Mouse (Mus musculus) left cerebral cortex, adult 18-20 months (tissue): Measurements from ENCODE around the gene Sox5. TPM values are rescaled to one million over a fixed set of nuclear protein-coding genes. Genes with fewer than 3 reads are reported as not detected.
A peak's percentile ranks its signal among the peaks of the same experiment; 100 is the strongest.

Experiments
- DNase-seq, 2 experiments: peaks; one replicate each; pipeline ENCODE4 v3.0.0; 2021 to 2022; ENCODE audit warnings: low spot score in 2 of 2, mixed read lengths in 1 of 2
- total RNA-seq, 2 experiments: library from RNA; stranded (reverse); gene quantifications; 2 replicates each; pipeline ENCODE4 v1.2.3; 2021

Gene Sox5
- total RNA-seq, 2 experiments from 2014 or later, result 49.5 to 54.4 TPM

DNA sequence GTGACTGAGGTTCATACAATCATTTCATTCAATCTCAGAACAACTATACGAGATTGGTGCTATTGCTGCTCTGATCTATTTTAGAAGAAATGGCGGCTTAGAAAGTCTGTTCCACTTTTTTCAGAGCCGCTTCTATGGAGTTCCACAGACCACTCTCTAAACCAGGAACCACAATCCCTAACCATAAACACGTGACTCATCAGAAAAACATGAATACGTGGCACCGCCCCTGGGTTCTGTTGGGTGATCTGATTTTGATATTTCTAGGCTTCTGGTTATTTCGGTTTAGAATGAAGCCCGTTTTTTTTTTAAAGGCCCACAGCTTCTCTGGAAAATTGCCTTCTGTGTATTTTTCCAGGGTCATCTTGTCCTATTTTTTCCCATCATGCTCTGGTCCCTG lies 720.0 kb downstream of the Sox5 start:
- DNase-seq, result no peak

DNA sequence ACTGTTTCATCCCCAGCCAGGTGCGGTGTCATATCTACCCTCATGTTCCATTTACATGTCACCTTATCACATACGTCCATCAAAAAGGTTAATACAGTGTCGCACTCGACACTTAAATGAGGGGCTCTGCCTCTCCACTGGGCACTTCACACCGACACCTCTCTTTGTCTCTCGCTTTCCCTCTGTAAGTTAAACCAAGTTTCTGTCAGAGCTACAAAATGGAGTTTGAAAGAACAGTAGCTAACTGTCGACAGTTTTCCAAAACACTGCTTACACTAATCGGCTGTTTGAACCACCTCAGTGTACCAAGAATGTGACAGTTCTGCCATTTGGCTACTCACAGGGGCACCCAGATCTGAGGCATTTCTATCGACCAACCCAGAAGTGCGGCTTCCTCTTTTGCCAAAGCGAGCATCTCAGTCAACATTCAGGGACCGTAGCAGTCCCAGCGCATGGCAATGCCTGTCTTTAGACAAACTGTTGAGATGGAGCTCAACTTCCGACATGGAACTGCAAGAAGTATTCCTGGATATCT lies 724.6 kb downstream of the Sox5 start:
- DNase-seq, result no peak

DNA sequence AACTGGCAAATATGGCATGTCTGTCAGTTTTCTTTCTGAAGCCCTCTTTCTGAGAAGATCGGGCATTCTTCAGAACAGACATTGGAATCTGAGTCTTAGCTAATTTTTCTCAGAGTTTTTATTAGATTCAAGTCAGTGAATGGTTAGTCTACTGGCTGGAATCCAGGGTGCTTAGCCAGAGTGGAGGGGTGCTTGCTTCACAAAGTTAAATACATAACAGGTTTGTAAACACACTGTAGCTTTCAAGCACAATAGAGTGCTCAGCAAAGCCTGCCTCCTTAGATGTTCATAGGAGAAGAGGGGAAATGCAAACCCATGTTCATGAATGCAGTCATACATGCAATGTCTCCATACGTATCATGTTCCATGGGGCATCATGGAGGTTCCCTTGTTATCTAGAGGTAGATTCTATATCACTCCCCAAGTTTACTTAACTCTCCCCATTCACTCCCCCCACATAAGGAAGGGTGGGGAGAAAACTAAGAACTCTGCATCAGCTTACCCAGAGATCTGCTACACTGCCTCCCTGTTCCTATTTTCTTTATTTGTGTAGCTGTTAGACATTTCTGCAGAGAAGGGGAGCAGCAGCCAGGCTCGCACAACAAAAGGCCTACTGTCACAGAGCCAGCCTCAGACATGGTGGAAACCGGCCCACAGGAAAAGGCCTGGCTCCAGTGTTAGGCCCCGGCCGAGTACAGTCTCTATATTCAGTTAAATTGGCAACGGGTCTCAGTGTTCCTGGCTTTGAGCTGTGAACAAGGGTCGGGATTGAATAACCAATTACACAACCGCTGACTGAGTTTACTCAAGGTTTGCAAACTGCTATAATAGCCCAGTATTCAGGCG lies 725.3 kb downstream of the Sox5 start:
- DNase-seq, result peak; percentile 37 to 42

DNA sequence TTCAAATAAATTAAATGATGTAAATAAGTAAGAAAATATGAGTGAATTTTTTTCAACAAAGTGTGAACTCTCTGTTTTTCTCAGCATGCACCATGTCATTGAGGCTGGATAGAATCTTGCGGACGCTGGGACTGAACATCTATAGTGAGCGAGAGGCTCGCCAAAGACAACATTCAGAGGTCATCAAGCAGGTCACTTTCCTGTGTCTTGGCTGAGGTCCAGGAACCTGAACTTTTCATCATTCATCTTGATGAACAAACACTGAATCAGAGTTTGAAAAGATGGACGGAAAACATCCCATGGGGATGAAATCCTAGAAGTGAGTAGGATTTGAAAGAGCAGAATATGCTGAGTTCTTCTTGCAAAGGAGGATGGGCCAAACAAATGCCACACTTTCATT lies 729.3 kb downstream of the Sox5 start:
- no peak for DNase-seq

DNA sequence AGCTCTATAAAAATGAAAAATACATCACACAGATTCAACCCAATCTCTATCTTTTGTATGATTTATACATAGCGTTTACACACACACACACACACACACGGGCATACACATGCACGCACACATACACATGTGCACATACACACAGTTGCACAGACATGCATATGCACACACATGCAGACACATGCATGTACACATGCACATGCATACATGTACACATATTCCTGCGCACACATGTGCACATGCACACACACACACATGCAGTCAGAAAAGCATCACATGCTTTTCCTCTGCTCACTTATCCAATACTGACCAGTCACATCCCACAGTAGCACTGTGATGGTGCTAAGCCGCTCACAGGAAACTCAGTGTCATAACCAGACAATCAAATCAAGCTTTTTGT lies 730.5 kb downstream of the Sox5 start:
- no peak for DNase-seq

DNA sequence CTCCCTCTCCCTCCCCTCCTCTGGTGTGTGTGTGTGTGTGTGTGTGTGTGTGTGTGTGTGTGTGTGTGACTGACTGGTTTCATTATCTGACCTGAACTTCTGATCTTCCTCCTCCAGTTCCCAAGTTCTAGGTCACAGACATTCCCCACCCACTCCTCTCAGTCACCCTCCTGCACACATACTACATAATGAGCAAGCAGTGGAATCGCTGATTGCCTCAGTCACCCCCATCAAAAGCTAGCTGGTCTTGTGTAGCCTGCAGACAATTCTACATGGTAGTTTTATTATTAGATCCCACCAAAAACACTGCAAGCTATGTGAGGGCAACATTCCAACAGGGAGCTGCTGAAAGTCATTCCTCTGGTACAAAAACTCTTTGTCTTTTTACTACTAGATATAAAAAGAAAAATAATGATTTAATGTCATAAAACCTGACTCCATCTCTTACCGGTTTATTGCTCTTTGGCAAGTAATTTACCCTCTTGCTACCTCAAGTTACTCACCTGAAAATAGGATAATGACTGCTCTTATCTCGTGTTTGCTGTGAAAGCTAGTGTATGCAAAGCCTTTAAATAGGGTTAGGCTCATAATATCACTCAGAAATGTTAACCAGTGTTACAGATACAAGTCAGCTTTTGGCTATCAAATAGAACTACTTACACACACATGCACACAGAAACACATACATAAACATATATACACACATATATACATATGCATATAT lies 733.4 kb downstream of the Sox5 start:
- no peak for DNase-seq

DNA sequence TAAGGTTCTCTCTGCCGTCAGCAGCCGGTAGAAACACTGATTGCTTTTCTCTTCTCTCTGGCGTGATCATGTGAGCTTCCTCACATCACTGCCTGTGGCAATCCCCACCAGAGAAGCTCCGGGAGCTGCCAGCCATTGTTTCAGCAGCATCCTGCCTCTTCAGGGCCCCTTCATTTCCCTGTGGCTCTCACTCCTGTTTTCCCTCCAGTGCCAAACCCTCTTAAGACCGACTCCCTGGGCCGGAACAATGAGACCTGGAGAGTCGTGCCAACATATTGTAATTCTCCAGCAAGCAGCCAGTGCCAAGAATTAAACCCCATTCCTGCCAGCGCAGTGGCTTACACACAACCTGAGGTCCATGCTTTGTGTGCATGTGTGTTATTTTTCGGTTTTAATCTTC lies 736.3 kb downstream of the Sox5 start:
- DNase-seq, result no peak

DNA sequence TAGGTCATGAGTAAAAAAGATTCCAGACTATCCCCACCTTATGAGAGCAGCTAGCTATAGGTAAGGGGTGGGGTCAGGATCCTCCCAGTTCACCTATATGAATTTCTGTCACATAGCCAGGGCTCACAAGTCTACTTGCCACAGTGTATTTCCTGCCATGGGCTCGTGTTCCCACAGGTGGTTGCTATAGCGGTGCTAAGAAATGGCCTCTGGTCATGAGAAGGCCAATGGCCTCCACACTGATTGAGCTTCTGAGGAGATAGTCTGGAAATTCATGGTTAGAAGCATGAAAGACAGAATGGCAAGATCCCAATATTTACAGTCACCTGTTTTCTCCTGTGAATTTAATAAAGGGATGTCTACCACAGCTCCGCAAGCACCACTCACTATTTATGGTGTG lies 737.4 kb downstream of the Sox5 start:
- DNase-seq, result no peak

DNA sequence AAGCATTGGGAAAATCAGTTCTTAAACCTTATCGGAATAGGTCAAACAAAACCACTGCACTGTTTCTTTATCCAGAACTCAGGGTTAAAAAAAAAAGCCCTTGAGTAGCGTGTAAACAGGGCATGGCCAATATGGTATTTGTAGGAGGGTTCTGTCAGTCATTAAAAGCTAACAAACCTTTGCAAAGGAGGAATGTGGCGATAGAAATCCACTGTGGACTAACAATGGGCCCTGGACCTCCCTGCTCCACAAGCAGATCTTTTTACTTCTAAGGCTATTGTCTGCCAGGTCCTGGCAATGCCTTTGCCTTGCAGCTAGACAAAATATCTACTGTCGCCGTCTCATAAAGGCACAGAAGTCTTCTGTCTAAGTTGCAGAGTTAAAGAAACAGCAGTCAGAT lies 738.8 kb downstream of the Sox5 start:
- DNase-seq, result no peak

DNA sequence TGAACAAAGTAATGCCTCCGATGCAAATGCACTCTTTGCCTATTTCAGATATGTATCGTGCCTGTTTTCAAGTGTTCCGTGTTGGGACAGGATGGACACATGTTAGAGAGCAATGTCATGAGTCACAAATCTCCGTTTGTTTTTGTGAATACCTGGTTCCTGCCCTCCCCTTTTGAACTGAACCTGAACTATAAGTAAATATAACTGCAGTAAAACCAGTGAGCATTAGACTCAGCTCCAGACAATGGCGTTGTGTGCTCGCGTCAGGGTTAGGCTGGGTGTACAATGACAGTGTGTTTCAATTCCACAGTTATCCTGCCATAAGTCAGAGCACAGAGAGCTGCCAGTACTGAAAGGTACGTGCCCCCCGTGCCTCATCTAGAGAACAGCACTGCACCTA lies 739.8 kb downstream of the Sox5 start:
- no peak for DNase-seq

DNA sequence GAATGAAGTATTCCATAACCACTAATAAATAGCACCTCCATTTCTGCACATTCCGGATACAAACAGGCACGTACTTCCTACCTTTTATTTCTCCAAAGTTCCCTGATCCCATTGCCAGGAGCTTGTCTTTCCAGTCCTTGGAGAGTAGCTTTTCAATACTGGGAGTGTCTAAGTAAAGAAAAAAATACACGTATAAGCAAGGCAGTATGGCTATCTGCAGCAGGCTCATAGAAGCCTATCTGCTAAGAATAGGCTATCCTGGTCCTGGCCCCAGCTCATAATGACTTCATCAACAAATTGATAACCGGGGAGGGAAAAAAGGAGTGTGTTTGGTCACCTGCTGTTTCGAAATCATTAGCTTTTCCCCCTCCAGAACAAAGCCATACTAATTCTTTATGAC lies 740.6 kb downstream of the Sox5 start:
- DNase-seq, result no peak

DNA sequence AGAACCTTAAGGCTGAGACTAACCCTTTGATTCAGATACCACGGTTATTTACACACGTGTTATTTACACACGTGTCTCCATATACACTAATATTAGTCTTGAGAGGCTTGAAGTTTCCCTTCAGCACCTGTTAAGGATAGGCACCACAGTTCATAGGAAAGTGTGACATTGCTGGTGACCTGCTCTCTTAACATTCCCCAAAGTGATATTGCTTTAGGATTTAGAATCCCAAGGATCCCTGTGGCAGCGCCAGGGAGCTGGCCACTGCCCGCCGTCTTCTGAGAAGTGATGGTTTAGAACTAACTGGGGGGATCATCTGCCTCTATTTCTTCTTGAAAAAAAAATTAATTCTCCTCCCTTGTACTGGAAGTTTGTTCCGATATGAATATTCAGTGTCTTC lies 741.4 kb downstream of the Sox5 start:
- no peak for DNase-seq

DNA sequence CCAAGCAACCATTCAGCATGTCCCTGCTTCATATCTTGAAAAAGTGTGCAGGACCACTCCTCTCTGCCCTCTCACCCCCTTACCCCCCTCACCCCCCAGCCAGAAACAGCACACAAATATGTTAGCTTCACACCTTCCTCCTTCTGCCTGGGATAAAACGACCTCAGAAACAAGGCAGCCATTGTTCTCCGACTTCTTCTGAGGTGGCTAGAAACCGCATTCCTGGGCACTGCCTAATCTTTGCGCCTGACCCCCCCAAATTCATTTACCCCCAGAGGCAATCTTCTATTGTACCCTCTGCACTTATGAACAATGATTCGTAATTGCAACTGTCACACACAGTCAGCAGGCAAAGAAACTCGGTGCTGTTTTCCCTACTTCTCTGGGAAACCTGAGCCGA lies 742.6 kb downstream of the Sox5 start:
- DNase-seq, result no peak

DNA sequence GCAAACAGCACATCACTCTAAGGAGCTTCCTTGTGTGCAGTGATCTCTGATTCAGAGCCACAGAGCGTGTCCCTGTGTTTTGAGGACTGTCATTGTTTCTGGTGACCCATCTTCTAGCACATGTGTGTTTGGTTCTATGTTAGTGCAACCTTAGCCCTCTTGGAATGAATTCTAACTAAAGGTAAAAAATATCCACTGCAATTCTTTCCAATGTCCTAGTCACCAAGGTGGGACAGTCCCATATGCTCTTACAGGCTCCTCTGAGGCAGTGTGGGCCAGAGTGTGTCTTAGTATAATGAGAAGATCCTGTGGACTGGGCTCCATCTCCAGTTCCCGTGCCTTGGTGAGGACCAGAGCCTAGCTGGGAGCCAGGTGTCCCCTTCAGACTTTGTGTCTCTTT lies 748.6 kb downstream of the Sox5 start:
- DNase-seq, result no peak

DNA sequence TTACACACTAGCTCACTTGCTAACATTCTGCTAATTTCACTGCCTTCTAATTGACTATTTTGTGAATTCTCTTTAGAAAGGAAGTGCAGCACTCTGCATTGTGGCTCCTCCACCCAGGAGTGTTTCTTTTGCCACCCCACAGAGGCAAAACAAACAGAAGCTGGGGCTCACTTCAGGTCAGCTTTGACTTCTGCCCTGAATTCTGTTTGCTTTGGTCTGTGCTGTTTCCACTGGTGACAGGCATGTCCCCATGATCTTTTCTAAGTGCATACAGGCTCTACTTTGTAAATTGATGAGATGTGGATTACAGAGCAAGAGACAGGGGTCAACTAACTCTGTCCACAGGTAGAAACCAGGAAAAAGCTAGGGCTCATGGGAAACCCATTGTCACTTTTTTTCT lies 764.8 kb downstream of the Sox5 start:
- DNase-seq, result no peak

DNA sequence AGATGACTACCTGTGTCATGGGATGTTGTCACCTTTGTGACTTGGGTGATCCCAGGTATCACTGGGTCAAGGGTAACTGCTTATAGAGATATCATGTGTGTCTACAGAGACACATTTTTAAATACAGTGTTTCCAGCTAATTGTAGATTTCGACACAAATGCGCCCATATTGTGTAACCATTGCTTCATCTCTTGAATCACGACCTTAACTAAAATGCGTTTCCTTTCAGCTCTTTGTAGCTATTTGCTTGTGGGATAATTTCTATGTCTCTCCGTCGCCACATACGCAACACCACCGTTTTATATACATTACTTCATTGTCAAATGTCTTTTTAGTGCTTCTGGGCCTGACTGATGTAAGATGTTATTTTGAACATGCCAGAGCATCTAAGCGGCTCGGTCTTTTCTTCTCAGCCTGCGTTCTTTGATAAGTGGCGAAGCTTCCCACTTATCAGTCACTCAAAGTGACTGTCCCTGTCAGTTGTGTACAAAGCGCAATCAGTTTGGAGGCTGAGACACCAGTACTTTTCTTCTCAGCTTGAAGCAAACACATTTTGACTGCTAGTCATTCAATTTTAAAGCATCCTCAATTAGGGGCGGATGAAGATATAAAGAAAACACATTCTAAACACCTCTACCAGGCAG lies 769.8 kb downstream of the Sox5 start:
- no peak for DNase-seq

DNA sequence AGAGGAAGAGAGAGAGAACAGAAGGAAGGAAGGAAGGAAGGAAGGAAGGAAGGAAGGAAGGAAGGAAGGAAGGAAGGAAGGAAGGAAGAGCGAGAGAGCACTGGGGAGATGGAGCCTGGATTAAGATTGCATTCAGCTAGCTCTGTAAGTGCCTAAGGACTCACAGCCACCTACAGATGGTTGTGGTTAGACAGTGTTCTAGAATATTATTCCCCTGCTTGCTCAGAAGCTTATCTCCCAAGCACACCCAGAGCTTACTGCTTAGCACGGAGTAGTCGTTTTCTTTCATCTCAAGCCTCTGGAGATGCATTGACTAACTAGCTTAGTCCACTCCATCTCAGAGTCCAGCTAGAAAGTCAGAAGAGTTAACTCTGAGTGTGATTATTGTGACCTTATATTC lies 770.8 kb downstream of the Sox5 start:
- no peak for DNase-seq

DNA sequence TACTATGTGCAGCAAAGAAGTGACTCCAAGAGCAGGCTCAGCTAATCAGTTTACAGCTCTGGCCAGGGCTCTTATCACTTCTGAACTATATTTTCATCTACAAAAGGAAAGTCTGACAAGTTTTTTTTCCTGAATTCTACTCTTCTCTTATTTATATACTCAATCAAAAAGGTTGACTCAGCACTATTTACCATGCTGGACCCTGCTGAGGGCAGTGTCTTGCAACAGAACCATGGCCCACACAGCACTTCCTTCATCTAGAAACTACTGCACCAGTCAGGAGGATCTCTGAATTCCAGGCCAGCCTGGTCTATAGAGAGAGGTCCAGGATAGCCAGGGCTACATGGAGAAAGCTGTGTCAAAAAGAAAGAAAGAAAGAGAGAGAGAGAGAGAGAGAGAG lies 771.5 kb downstream of the Sox5 start:
- DNase-seq, result no peak

DNA sequence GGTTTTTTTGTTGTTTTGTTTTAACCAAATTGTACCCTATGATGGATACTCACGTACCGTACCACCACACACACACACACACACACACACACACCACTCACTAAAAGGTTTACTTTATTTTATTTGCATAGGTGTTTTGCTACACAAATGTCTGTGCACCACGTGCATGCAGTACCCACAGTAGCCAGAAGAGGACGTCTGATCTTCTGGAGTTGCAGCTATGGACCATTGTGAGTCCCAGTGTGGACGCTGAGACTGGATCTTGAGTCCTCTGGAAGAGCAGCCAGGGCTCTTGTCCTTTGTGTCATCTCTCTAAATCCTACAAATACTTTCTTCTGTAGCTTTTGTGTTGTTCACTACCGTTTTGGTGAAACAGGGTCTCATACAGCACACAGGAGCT lies 776.6 kb downstream of the Sox5 start:
- DNase-seq, result no peak

DNA sequence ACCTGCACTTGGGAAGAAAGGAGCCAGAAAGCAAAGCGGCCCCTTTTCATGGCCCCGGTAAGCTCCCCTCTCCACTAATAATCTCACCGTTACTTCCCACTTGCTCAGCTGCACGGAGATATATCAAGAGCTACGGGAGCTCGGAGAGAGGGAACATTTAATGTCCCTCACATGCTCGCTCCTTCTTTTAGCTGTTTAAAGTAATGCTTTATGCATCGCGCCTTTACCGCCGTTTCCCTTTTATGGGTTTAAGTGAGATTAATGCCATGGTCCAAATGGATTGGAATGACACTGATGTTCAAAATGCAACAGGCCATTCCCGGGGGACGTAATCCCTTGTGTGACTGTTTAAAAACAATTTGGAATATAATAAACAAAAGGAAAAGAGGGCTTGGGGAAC lies 783.6 kb downstream of the Sox5 start:
- DNase-seq, result no peak

DNA sequence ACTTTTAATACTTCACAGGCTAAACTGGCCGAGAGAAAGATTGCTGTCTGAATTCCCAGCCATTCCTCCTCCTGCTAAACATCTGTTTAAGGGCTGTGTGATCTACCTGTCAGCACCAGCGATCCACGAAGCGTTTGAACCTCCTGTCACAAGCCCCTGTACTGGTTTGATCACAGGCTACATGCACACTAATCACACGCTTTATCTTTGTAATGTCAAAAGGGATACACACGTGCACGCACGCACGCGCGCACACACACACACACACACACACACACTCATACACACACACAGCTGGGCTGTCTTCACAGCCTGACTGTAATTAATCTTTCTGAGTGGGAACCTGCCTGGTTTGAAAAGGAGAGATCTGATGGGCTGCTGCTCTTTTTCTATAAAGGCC lies 784.2 kb downstream of the Sox5 start:
- DNase-seq, result no peak

DNA sequence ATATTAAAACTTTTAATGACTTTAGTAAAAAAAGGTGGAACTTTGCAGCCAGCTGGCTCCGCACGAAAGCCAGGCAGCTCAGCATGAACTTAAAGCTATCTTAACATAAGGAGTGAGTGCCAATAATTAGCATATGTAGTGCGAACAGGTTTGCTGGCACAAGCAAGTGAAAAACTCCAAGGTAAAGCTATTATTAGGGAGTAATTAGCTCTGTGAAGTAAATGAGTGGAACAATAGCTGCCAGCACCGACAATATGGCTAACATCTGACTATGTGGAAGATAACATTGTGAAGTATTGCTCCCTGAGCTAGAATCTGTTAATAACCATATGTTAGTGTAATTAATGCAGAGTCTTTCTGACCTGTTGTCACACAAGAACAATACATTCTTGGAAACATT lies 786.7 kb downstream of the Sox5 start:
- DNase-seq, result no peak
